Mouse (Mus musculus) layer of hippocampus, adult 8-10 months (tissue): Measurements from ENCODE around the gene Pir. TPM values are rescaled to one million over a fixed set of nuclear protein-coding genes. Genes with fewer than 3 reads are reported as not detected.

Experiments
- DNase-seq, 2 experiments: peaks; one replicate each; pipeline ENCODE4 v3.0.0; 2022; ENCODE audit warnings: low spot score in 2 of 2
- total RNA-seq, 4 experiments: library from RNA; stranded (reverse); gene quantifications; 2 replicates each; pipeline ENCODE4 v1.2.4; 2022

The Pir gene
- total RNA-seq, 4 experiments from 2014 or later: 5.8 to 10.6 (median 8.0) TPM

GRCm38 (mm10) chrX:164420518-164420917, 151.3 kb downstream of the Pir start:
- no peak for DNase-seq

Other genes starting within 250 kb of the Pir start
- 1 to 10 TPM; 2.1 to 3.7 (median 2.7) TPM for gene Car5b, start 241.4 kb upstream of the Pir start, total RNA-seq
- 10 to 100 TPM in 2 of 4 experiments, 1 to 10 TPM in 2; 7.0 to 11.6 (median 9.9) TPM for gene Siah1b, start 192.9 kb upstream of the Pir start, total RNA-seq
- under 1 TPM in 1 of 4 experiments, not detected in 3; 0.39 TPM for gene Cltrn, start 180.5 kb upstream of the Pir start, total RNA-seq
- under 1 TPM; 0.55 to 0.83 (median 0.64) TPM for gene Ace2, start 130.0 kb upstream of the Pir start, total RNA-seq
- 1 to 10 TPM in 2 of 4 experiments, under 1 TPM in 2; 0.80 to 1.8 (median 1.1) TPM for gene Bmx, start 11.2 kb upstream of the Pir start, total RNA-seq
- gene Vegfd, start 104.0 kb downstream of the Pir start, total RNA-seq: 1 to 10 TPM; 3.0 to 6.1 (median 5.0) TPM
- gene Piga, start 150.4 kb downstream of the Pir start, total RNA-seq: 1 to 10 TPM; 5.7 to 8.8 (median 7.3) TPM
- 1 to 10 TPM; 1.5 to 4.2 (median 2.6) TPM for gene Asb11, start 167.6 kb downstream of the Pir start, total RNA-seq
- not detected for gene Asb9, start 237.0 kb downstream of the Pir start, total RNA-seq